8 mouse cellular contexts compared by ENCODE assay signal in the genomic region with DNA sequence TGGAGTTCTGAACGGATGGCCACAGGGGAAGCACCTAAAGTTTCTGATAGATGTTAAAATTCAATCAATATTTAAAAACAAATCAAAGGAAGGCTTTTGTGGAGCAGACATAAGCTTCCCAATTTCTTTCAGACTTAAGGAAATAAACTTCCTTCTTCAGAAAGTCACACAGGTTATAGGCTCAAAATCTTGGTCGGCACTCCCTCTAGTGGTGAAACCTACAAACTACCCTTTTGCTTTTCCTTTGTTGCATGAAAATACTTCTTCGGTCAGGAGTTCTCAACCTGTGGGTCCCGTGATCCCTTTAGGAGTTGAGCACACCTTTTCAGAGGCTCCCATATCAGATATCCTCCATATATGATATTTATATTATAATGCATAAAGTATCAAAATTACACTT.
DNase-seq lines count a peak whose midpoint lies in the region; ATAC-seq lines count a peak whose summit lies in the region.

No protein-coding gene starts in this region.

- no peak for ATAC-seq in hindbrain, embryonic 16.5 days
- ATAC-seq in embryonic facial prominence, embryonic 11.5 days (replicated peaks; ENCODE audit: insufficient number of reproducible peaks, low FRiP score, low TSS enrichment, low read depth), result 0 out of 2 replicates have a peak, but pooled peaks have one; percentile 34
- ATAC-seq in kidney, embryonic 16.5 days (ENCODE audit: low FRiP score, low TSS enrichment), result peak; percentile 57; the same call in 1 of the 2 replicates
- no peak for ATAC-seq in erythroid progenitor cell, adult 5-6 weeks (replicated peaks; ENCODE audit: low FRiP score, poor library complexity, severe bottlenecking)

- H3K9ac ChIP-seq in hindbrain, embryonic 16.5 days (ENCODE audit: low read depth, low read length), result no peak overlapping the region
- no peak overlapping the region for H3K9ac ChIP-seq in embryonic facial prominence, embryonic 11.5 days (replicated peaks; ENCODE audit: low read length)
- no peak overlapping the region for H3K9ac ChIP-seq in kidney, embryonic 16.5 days (replicated peaks; ENCODE audit: low read length)

- no peaks in the 10 kb centered on the region for H3K9me3 ChIP-seq in hindbrain, embryonic 10.5 days
- no peaks in the 10 kb centered on the region for H3K9me3 ChIP-seq in hindbrain, embryonic 16.5 days (ENCODE audit: control insufficient read depth, low read length)
- no peaks in the 10 kb centered on the region for H3K9me3 ChIP-seq in embryonic facial prominence, embryonic 11.5 days (replicated peaks; ENCODE audit: control insufficient read depth, low read length)
- no peaks in the 10 kb centered on the region for H3K9me3 ChIP-seq in kidney, embryonic 16.5 days (ENCODE audit: low read length)

- no peaks in the 10 kb centered on the region for H3K27me3 ChIP-seq in hindbrain, embryonic 10.5 days (ENCODE audit: insufficient read depth, poor library complexity, severe bottlenecking)
- H3K27me3 ChIP-seq in hindbrain, embryonic 16.5 days (replicated peaks; ENCODE audit: control insufficient read depth, insufficient read depth, low read length), result no peaks in the 10 kb centered on the region
- H3K27me3 ChIP-seq in embryonic facial prominence, embryonic 11.5 days (ENCODE audit: control insufficient read depth, insufficient read depth, low read length), result no peaks in the 10 kb centered on the region
- no peaks in the 10 kb centered on the region for H3K27me3 ChIP-seq in kidney, embryonic 16.5 days (ENCODE audit: insufficient read depth, low read length)

- H3K4me3 ChIP-seq in hindbrain, embryonic 10.5 days, result no peak overlapping the region
- no peak overlapping the region for H3K4me3 ChIP-seq in hindbrain, embryonic 16.5 days (ENCODE audit: low read length)
- no peak overlapping the region for H3K4me3 ChIP-seq in embryonic facial prominence, embryonic 11.5 days (ENCODE audit: low read depth, low read length)
- no peak overlapping the region for H3K4me3 ChIP-seq in kidney, embryonic 16.5 days (ENCODE audit: low read length)

- DNase-seq in hindbrain, embryonic 10.5 days (ENCODE audit: low spot score), result peak; percentile 33
- peak; percentile 34 to 36 for DNase-seq in B cell, adult 2 months
- DNase-seq in adrenal gland, postnatal 10 days, result peak; percentile 31
- peak; percentile 74 for DNase-seq in embryonic facial prominence, embryonic 11.5 days (ENCODE audit: low spot score)
- DNase-seq in mesoderm, embryonic 11.5 days (ENCODE audit: low read depth, low spot score), result peak; percentile 19

- no peak overlapping the region for H3K27ac ChIP-seq in hindbrain, embryonic 10.5 days
- H3K27ac ChIP-seq in hindbrain, embryonic 16.5 days (ENCODE audit: low read depth, low read length), result no peak overlapping the region
- H3K27ac ChIP-seq in embryonic facial prominence, embryonic 11.5 days (replicated peaks; ENCODE audit: low read depth, low read length), result no peak overlapping the region
- H3K27ac ChIP-seq in kidney, embryonic 16.5 days (ENCODE audit: low read length), result no peak overlapping the region

- no peaks in the 10 kb centered on the region for H3K36me3 ChIP-seq in hindbrain, embryonic 10.5 days
- H3K36me3 ChIP-seq in hindbrain, embryonic 16.5 days (ENCODE audit: control insufficient read depth, insufficient read depth, low read length), result no peaks in the 10 kb centered on the region
- no peaks in the 10 kb centered on the region for H3K36me3 ChIP-seq in embryonic facial prominence, embryonic 11.5 days (replicated peaks; ENCODE audit: control insufficient read depth, insufficient read depth, low read depth, low read length)
- H3K36me3 ChIP-seq in kidney, embryonic 16.5 days (ENCODE audit: insufficient read depth, low read length), result no peaks in the 10 kb centered on the region

- H3K4me1 ChIP-seq in hindbrain, embryonic 10.5 days (replicated peaks), result no peaks in the 10 kb centered on the region
- H3K4me1 ChIP-seq in hindbrain, embryonic 16.5 days (ENCODE audit: control insufficient read depth, insufficient read depth, low read depth, low read length), result no peaks in the 10 kb centered on the region
- H3K4me1 ChIP-seq in embryonic facial prominence, embryonic 11.5 days (ENCODE audit: control insufficient read depth, insufficient read depth, low read length), result no peaks in the 10 kb centered on the region
- H3K4me1 ChIP-seq in kidney, embryonic 16.5 days (ENCODE audit: insufficient read depth, low read length), result no peaks in the 10 kb centered on the region

- H3K4me2 ChIP-seq in hindbrain, embryonic 16.5 days (ENCODE audit: low read length), result no peak overlapping the region
- no peak overlapping the region for H3K4me2 ChIP-seq in embryonic facial prominence, embryonic 11.5 days (ENCODE audit: low read depth, low read length)
- no peak overlapping the region for H3K4me2 ChIP-seq in kidney, embryonic 16.5 days (replicated peaks; ENCODE audit: low read depth, low read length)

- WGBS in hindbrain, embryonic 10.5 days, result 38% methylated on average over 4 of the region's 4 CpGs
- WGBS in hindbrain, embryonic 16.5 days, result 36% methylated on average over 4 of the region's 4 CpGs
- 32% methylated on average over 4 of the region's 4 CpGs for WGBS in embryonic facial prominence, embryonic 11.5 days
- WGBS in kidney, embryonic 16.5 days, result 33% methylated on average over 4 of the region's 4 CpGs

Comparison
In these comparisons a context has a peak if more than half of its experiments do, and no peak if none do; other contexts are left out.
1. DNase-seq: peak in every context shown above with its lines; median percentile 74 in embryonic facial prominence, embryonic 11.5 days; 35 in B cell, adult 2 months; 33 in hindbrain, embryonic 10.5 days; 31 in adrenal gland, postnatal 10 days; 19 in mesoderm, embryonic 11.5 days.
2. ATAC-seq: peak in embryonic facial prominence, embryonic 11.5 days (single experiment) and kidney, embryonic 16.5 days (single experiment); none in hindbrain, embryonic 16.5 days (single experiment) and erythroid progenitor cell, adult 5-6 weeks (single experiment).